Mouse (Mus musculus) neural tube, embryonic 12.5 days (tissue): ENCODE data around the gene Fgfr2. TPM values are rescaled to one million over a fixed set of nuclear protein-coding genes. Genes with fewer than 3 reads are reported as not detected.

ENCODE experiments used
- ATAC-seq: fragments of 200-750 bp; cut with Nextera tagmentation; 2 replicates; pipeline ENCODE4 v1.8.0; 2017; ENCODE audit warnings: low read depth, mild to moderate bottlenecking, moderate TSS enrichment, moderate library complexity; ENCODE audit not compliant: low FRiP score
- H3K27ac ChIP-seq: fragments of 300-500 bp; sonication (generic); 2 replicates; pipeline ENCODE4 v1.5.1; 2016
- H3K27me3 ChIP-seq: fragments of 300-500 bp; sonication (generic); replicated peaks from 2 replicates; pipeline ENCODE4 v1.6.1; 2016; ENCODE audit warnings: mild to moderate bottlenecking
- H3K36me3 ChIP-seq: fragments of 300-500 bp; sonication (generic); 2 replicates; pipeline ENCODE4 v1.6.1; 2016; ENCODE audit warnings: mild to moderate bottlenecking
- H3K4me1 ChIP-seq: fragments of 300-500 bp; sonication (generic); 2 replicates; pipeline ENCODE4 v1.6.1; 2016
- H3K4me2 ChIP-seq: fragments of 300-500 bp; sonication (generic); replicated peaks from 2 replicates; pipeline ENCODE4 v1.6.1; 2016; ENCODE audit warnings: mild to moderate bottlenecking
- H3K4me3 ChIP-seq: fragments of 300-500 bp; sonication (generic); 2 replicates; pipeline ENCODE4 v1.5.1; 2016
- H3K9ac ChIP-seq: fragments of 300-500 bp; sonication (generic); 2 replicates; pipeline ENCODE4 v1.6.1; 2016; ENCODE audit warnings: mild to moderate bottlenecking
- H3K9me3 ChIP-seq: fragments of 300-500 bp; sonication (generic); 2 replicates; pipeline ENCODE4 v1.6.1; 2016; ENCODE audit warnings: mild to moderate bottlenecking
- WGBS: fragments of 180-500 bp; shearing (Covaris S2); methylation state at CpG from one replicate; pipeline ENCODE4 v1.1.7; 2016; 5-methylcytosine and 5-hydroxymethylcytosine counted together
- polyA plus RNA-seq: library from polyadenylated mRNA; unstranded; fragments of >200 nt; fragmentation: Nextera tagmentation; extraction: Ambion mirVana; gene quantifications from 2 replicates; pipeline ENCODE4 v1.2.1, GENCODE M21; 2016

The Fgfr2 gene
- polyA plus RNA-seq, 1 experiment from 2014 or later = 65.0 TPM

DNA sequence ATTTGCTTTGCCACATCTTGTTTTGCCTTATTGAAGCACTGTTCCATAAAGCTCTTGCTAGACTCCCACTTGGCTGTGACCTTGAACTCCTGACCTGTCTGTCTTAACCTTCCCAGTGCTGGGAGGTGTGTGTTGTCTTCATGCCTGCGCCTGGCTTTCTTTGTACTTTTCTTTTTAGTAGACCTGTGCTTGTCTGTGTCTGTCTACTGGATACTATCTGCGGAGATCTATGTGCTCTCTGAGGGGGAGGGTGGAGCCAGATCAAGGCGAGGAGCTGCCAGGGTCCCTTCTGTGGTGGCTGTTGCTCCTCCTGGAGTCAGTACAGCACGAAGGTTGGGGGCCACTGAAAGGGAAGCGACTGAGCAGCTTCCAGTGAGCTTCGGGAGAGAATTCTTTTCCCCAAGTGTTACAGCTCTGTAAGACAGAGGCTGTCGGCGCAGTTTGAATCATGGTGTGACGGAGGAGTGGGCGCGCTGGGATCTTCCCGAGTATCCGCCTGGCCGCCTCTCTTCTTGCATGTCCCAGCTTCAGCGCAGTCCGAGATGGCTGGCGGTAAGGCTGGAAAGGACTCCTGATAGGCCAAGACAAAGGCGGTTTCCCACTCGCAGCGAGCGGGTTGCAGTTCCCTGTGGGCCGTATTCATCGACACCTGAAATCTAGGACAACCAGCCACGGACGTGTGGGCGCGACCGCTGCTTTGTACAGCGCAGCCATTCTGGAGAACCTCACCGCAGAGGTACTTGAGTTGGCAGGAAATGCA lies 2356.6 kb downstream of the Fgfr2 start:
- Histone ChIP-seq H3K4me1 (peaks cover 4% of the 10 kb centered on the region; the same call in 1 of the 2 replicates), H3K4me2 (no peak overlapping the region), H3K27ac (no peak overlapping the region), H3K27me3 (no peaks in the 10 kb centered on the region), H3K9me3 (no peaks in the 10 kb centered on the region), H3K4me3 (no peak overlapping the region), H3K36me3 (peaks cover 20% of the 10 kb centered on the region), H3K9ac (no peak overlapping the region)
- no peak for ATAC-seq
- 79% methylated on average over 30 of the region's 30 CpGs for WGBS

- peaks cover 42% of the 10 kb centered on the region for H3K36me3 ChIP-seq
- 95% methylated on average over 17 of the region's 17 CpGs for WGBS
- no peak overlapping the region for H3K27ac ChIP-seq
These were observed 2359.0 kb downstream of the Fgfr2 start for GRCm38 (mm10) chr7:130764160-130764559.

GRCm38 (mm10) chr7:130762071-130762897 lies 2360.9 kb downstream of the Fgfr2 start:
- Histone ChIP-seq H3K4me3 (no peak overlapping the region), H3K4me2 (no peak overlapping the region), H3K9me3 (no peaks in the 10 kb centered on the region), H3K27me3 (no peaks in the 10 kb centered on the region), H3K36me3 (peaks cover 55% of the 10 kb centered on the region), H3K4me1 (peaks cover 4% of the 10 kb centered on the region; the same call in 1 of the 2 replicates), H3K27ac (peak overlapping the region; percentile 53; the same call in 1 of the 2 replicates), H3K9ac (no peak overlapping the region)
- 43% methylated on average over 17 of the region's 17 CpGs for WGBS
- ATAC-seq = peak; percentile 69

More at GRCm38 (mm10) chr7:130764160-130764559, 2359.0 kb downstream of the Fgfr2 start:
- peaks cover 4% of the 10 kb centered on the region; the same call in 1 of the 2 replicates for H3K4me1 ChIP-seq
- ATAC-seq = no peak
- no peaks in the 10 kb centered on the region for H3K9me3 ChIP-seq
- H3K27me3 ChIP-seq = no peaks in the 10 kb centered on the region
- H3K4me3 ChIP-seq = no peak overlapping the region
- no peak overlapping the region for H3K9ac ChIP-seq
- no peak overlapping the region for H3K4me2 ChIP-seq

- Histone ChIP-seq H3K9ac (no peak overlapping the region), H3K27ac (no peak overlapping the region), H3K9me3 (no peaks in the 10 kb centered on the region), H3K4me1 (peaks cover 12% of the 10 kb centered on the region), H3K27me3 (no peaks in the 10 kb centered on the region), H3K36me3 (peaks cover 72% of the 10 kb centered on the region), H3K4me2 (no peak overlapping the region), H3K4me3 (no peak overlapping the region)
- ATAC-seq = no peak
- WGBS = 83% methylated on average over 11 of the region's 11 CpGs
These were observed 2365.8 kb downstream of the Fgfr2 start for GRCm38 (mm10) chr7:130757326-130757865.

GRCm38 (mm10) chr7:130756343-130756835 lies 2366.8 kb downstream of the Fgfr2 start:
- H3K4me2 ChIP-seq = no peak overlapping the region
- H3K36me3 ChIP-seq = peaks cover 79% of the 10 kb centered on the region
- no peaks in the 10 kb centered on the region for H3K27me3 ChIP-seq
- no peak overlapping the region for H3K4me3 ChIP-seq
- no peaks in the 10 kb centered on the region for H3K9me3 ChIP-seq
- 82% methylated on average over 7 of the region's 7 CpGs for WGBS
- ATAC-seq = no peak
- H3K9ac ChIP-seq = no peak overlapping the region
- no peak overlapping the region for H3K27ac ChIP-seq
- peaks cover 14% of the 10 kb centered on the region for H3K4me1 ChIP-seq

- Histone ChIP-seq H3K4me1 (peaks cover 30% of the 10 kb centered on the region), H3K9ac (no peak overlapping the region), H3K9me3 (no peaks in the 10 kb centered on the region), H3K27me3 (no peaks in the 10 kb centered on the region), H3K27ac (0 out of 2 replicates have a peak overlapping the region, but pooled peaks have one; percentile 32), H3K4me2 (no peak overlapping the region), H3K4me3 (no peak overlapping the region), H3K36me3 (peaks cover 64% of the 10 kb centered on the region)
- WGBS = 93% methylated on average over 2 of the region's 2 CpGs
- no peak for ATAC-seq
These were observed 2368.4 kb downstream of the Fgfr2 start for GRCm38 (mm10) chr7:130754790-130755189.

GRCm38 (mm10) chr7:130751678-130752077 lies 2371.5 kb downstream of the Fgfr2 start:
- H3K4me2 ChIP-seq = peak overlapping the region; percentile 12
- no peak for ATAC-seq
- H3K4me1 ChIP-seq = peaks cover 41% of the 10 kb centered on the region
- H3K27me3 ChIP-seq = no peaks in the 10 kb centered on the region
- WGBS = 34% methylated on average over 8 of the region's 9 CpGs
- no peaks in the 10 kb centered on the region for H3K9me3 ChIP-seq
- peak overlapping the region; percentile 54; the same call in 1 of the 2 replicates for H3K27ac ChIP-seq
- H3K36me3 ChIP-seq = peaks cover 51% of the 10 kb centered on the region
- no peak overlapping the region for H3K4me3 ChIP-seq
- no peak overlapping the region for H3K9ac ChIP-seq

DNA sequence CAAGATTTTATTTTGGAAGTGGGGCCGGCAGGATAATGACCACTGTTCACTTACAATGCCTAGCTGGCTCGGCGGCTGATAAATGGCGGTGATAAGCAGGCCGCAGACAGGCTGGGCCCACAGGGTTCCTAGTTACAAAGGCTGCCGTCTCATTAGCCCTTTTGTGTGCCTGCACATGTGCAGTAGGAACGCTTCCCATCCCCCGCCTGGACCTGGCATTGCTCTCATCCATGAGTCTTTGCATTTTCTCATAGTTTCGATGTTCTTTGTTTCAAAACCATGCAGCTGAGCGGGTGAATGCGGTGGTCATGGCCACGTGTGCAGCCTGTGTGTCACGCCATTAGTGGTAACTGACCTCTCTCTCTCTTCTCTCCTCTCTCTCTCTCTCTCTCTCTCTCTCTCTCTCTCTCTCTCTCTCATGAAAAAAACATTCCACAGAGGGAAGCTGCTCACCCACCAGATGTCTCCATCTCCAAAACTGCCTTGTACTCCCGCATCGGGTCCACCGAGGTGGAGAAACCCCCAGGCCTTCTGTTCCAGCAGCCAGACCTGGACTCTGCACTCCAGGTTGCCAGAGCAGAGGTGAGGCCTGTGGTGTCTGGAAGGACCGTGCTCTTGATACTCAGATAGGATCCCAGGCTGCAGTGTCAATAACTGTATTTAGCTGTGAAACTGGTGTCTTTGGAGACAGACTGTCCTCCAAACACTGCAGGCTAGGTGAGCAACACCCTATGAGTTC lies 2372.2 kb downstream of the Fgfr2 start:
- Histone ChIP-seq H3K4me1 (peaks cover 41% of the 10 kb centered on the region), H3K9me3 (no peaks in the 10 kb centered on the region), H3K9ac (no peak overlapping the region), H3K27me3 (no peaks in the 10 kb centered on the region), H3K27ac (peak overlapping the region; percentile 54), H3K36me3 (peaks cover 57% of the 10 kb centered on the region), H3K4me3 (no peak overlapping the region), H3K4me2 (peak overlapping the region; percentile 12)
- ATAC-seq = peak; percentile 87
- WGBS = 19% methylated on average over 17 of the region's 17 CpGs

DNA sequence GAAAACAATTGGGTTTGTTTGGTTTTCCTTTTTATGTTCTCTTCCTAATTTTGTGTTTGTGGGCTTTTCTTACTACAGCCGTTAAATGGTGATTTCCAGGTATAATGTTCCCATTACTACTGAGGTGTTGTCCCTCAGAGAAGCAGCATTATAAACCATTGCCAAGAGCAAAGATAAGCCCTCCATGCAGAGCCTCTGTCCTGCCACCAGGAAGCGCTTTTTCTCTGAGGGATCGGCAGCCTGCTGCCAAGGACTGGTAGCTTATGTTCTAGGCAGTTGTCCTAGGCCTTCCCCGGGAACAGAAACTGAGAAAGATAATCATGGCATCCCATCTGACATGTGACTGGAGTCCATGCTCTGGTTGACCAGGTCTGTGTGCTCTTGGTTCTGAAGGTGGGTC lies 2374.0 kb downstream of the Fgfr2 start:
- Histone ChIP-seq H3K27ac (peak overlapping the region; percentile 54; the same call in 1 of the 2 replicates), H3K4me2 (no peak overlapping the region), H3K4me3 (no peak overlapping the region), H3K9me3 (no peaks in the 10 kb centered on the region), H3K36me3 (peaks cover 59% of the 10 kb centered on the region), H3K9ac (no peak overlapping the region), H3K4me1 (peaks cover 35% of the 10 kb centered on the region), H3K27me3 (no peaks in the 10 kb centered on the region)
- WGBS = 90% methylated on average over 4 of the region's 4 CpGs
- ATAC-seq = no peak

- H3K27ac ChIP-seq = no peak overlapping the region
- H3K4me1 ChIP-seq = 0 out of 2 replicates have a peak, but pooled peaks cover 4% of the 10 kb centered on the region
- 79% methylated on average over 9 of the region's 9 CpGs for WGBS
- no peaks in the 10 kb centered on the region for H3K27me3 ChIP-seq
- no peak overlapping the region for H3K4me3 ChIP-seq
- H3K9ac ChIP-seq = no peak overlapping the region
- ATAC-seq = no peak
- no peaks in the 10 kb centered on the region for H3K9me3 ChIP-seq
- H3K4me2 ChIP-seq = no peak overlapping the region
- peaks cover 90% of the 10 kb centered on the region for H3K36me3 ChIP-seq
These were observed 2379.7 kb downstream of the Fgfr2 start for GRCm38 (mm10) chr7:130743239-130744025.

- H3K4me1 ChIP-seq = no peaks in the 10 kb centered on the region
- H3K4me3 ChIP-seq = no peak overlapping the region
- H3K27ac ChIP-seq = no peak overlapping the region
- peaks cover 98% of the 10 kb centered on the region for H3K36me3 ChIP-seq
- WGBS = 86% methylated on average over 4 of the region's 4 CpGs
- ATAC-seq = no peak
- H3K4me2 ChIP-seq = no peak overlapping the region
- H3K27me3 ChIP-seq = no peaks in the 10 kb centered on the region
- no peak overlapping the region for H3K9ac ChIP-seq
- H3K9me3 ChIP-seq = no peaks in the 10 kb centered on the region
These were observed 2382.1 kb downstream of the Fgfr2 start for GRCm38 (mm10) chr7:130741099-130741498.
